Mouse (Mus musculus): Measurements from ENCODE around the gene U2af2. TPM values are rescaled to one million over a fixed set of nuclear protein-coding genes. Genes with fewer than 3 reads are reported as not detected.

U2af2 gene
- polyA plus RNA-seq, 2 experiments: 52.2 to 132 TPM

DNA sequence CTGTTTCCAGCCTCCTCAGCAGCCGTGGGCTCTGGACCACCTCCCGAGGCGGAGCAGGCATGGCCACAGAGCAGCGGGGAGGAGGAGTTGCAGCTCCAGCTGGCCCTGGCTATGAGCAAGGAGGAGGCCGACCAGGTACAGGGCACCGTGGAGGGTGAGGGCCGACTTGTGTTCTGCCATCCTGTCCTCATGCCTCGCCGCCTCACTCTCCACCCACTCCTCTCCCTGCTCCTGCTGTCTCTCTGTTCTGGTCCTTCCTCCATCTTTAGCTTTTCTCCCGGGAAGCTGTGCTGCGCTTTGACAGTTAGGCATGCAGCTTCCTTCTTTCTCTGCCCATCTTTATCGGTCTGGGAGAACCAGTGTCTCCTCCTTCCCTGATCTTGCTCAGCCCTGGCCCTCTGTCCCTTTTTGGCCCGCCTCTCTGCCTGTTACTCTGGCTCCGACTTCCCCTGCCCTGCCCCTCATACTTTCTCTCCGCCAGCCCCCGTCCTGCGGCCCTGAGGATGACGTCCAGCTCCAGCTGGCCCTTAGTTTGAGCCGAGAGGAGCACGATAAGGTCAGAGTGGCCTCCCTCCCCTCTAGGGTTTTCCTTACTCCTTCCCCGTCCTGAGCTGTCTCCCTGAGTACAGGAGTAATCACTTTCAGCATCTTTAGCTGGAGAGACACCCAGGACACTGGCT, 31.0 kb downstream of the U2af2 start:
- H3K4me2 ChIP-seq (ENCODE audit: low read depth): no peak overlapping the region
- peaks cover 82% of the 10 kb centered on the region for H3K36me3 ChIP-seq (replicated peaks; ENCODE audit: control insufficient read depth, insufficient read depth, low read depth)
- H3K4me1 ChIP-seq (replicated peaks; ENCODE audit: control insufficient read depth in 2 of 2, insufficient read depth in 2 of 2, low read length in 1 of 2): peaks cover 0 to 2% of the 10 kb centered on the region in 2 experiments; a peak in 2 of 4 replicates
- DNase-seq (ENCODE audit: low read depth in 3 of 3, low spot score in 3 of 3): no peak
- no peaks in the 10 kb centered on the region for H3K9me3 ChIP-seq (ENCODE audit: control insufficient read depth, low read length)
- H3K9ac ChIP-seq (replicated peaks): no peak overlapping the region
- WGBS (ENCODE audit: insufficient replicate concordance): 83% methylated on average over 21 of the region's 21 CpGs
- H3K4me3 ChIP-seq (ENCODE audit: insufficient read depth in 1 of 2, low read depth in 2 of 2, low read length in 2 of 2): no peak overlapping the region
- H3K27me3 ChIP-seq (ENCODE audit: control insufficient read depth, insufficient read depth, low read length): no peaks in the 10 kb centered on the region
- ATAC-seq (ENCODE audit: insufficient read depth): no peak
- no peak overlapping the region for H3K27ac ChIP-seq
- TF ChIP-seq EP300 (IDR thresholded peaks at IDR 0.05; ENCODE audit: low read depth) (no peak), CTCF (IDR thresholded peaks at IDR 0.05; ENCODE audit: low read depth) (no peak)

DNA sequence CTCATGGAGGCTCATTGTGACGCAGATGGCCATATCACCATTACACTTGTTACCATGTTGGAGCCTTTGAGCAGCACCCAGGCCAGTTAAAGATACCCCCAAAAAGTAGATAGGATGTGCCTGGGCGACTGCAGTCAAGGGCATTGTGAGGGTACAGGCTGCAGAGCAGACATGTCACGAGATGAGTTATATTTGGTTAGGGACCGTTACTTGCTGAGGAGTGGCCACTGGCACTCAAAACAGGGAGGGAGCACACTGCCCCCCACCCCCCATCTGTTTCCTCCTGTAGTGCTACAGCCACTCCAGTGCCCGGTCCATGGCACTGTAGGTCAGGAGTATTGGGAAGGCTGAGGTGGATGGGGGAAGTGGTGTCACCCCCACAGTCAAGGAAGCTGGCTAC, 36.8 kb downstream of the U2af2 start:
- Histone ChIP-seq H3K9me3 (ENCODE audit: control insufficient read depth, low read length) (no peaks in the 10 kb centered on the region), H3K4me2 (ENCODE audit: low read depth) (no peak overlapping the region), H3K36me3 (replicated peaks; ENCODE audit: control insufficient read depth, insufficient read depth, low read depth) (peaks cover 46% of the 10 kb centered on the region), H3K27me3 (ENCODE audit: control insufficient read depth, insufficient read depth, low read length) (no peaks in the 10 kb centered on the region), H3K27ac (no peak overlapping the region), H3K4me3 (ENCODE audit: insufficient read depth in 1 of 2, low read depth in 2 of 2, low read length in 2 of 2) (no peak overlapping the region), H3K4me1 (replicated peaks; ENCODE audit: control insufficient read depth in 2 of 2, insufficient read depth in 2 of 2, low read length in 1 of 2) (no peaks in the 10 kb centered on the region), H3K9ac (replicated peaks) (no peak overlapping the region)
- no peak for DNase-seq (ENCODE audit: low read depth in 3 of 3, low spot score in 3 of 3)
- no peak for ATAC-seq (ENCODE audit: insufficient read depth)
- TF ChIP-seq EP300 (IDR thresholded peaks at IDR 0.05; ENCODE audit: low read depth) (no peak), CTCF (IDR thresholded peaks at IDR 0.05; ENCODE audit: low read depth) (no peak)
- 72% methylated on average over 5 of the region's 5 CpGs for WGBS (ENCODE audit: insufficient replicate concordance)

DNA sequence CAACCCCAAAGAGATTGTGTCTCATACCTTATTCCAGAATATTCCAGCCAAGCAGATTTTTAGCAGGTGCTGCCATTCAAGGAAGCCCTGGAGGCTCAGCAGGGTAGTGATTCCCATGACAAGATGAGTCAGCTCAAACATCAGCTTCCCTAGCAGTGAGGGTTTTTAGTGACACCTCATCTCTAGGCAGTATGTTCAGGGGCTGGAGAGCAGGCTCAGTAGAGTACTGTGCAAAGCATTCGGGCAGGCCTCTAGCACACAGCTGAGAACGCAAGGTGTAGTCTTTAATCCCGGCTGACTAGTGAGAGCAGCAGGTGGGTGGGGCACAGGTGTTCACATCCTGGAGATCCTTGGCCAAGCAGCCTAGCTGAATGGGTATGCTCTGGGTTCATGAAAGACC, 37.9 kb downstream of the U2af2 start:
- ATAC-seq (ENCODE audit: insufficient read depth) (no peak), DNase-seq (ENCODE audit: low read depth in 3 of 3, low spot score in 3 of 3) (no peak)
- 72% methylated on average over 3 of the region's 3 CpGs for WGBS (ENCODE audit: insufficient replicate concordance)
- H3K27ac ChIP-seq: no peak overlapping the region
- H3K9ac ChIP-seq (replicated peaks): no peak overlapping the region
- H3K4me1 ChIP-seq (replicated peaks; ENCODE audit: control insufficient read depth in 2 of 2, insufficient read depth in 2 of 2, low read length in 1 of 2): no peaks in the 10 kb centered on the region
- H3K9me3 ChIP-seq (ENCODE audit: control insufficient read depth, low read length): no peaks in the 10 kb centered on the region
- 0 out of 2 replicates have a peak, but pooled peaks have one; percentile 5 for TF ChIP-seq CTCF (IDR thresholded peaks at IDR 0.05; ENCODE audit: low read depth)
- no peak for TF ChIP-seq EP300 (IDR thresholded peaks at IDR 0.05; ENCODE audit: low read depth)
- no peaks in the 10 kb centered on the region for H3K27me3 ChIP-seq (ENCODE audit: control insufficient read depth, insufficient read depth, low read length)
- no peak overlapping the region for H3K4me2 ChIP-seq (ENCODE audit: low read depth)
- H3K4me3 ChIP-seq (ENCODE audit: insufficient read depth in 1 of 2, low read depth in 2 of 2, low read length in 2 of 2): no peak overlapping the region
- peaks cover 36% of the 10 kb centered on the region for H3K36me3 ChIP-seq (replicated peaks; ENCODE audit: control insufficient read depth, insufficient read depth, low read depth)

DNA sequence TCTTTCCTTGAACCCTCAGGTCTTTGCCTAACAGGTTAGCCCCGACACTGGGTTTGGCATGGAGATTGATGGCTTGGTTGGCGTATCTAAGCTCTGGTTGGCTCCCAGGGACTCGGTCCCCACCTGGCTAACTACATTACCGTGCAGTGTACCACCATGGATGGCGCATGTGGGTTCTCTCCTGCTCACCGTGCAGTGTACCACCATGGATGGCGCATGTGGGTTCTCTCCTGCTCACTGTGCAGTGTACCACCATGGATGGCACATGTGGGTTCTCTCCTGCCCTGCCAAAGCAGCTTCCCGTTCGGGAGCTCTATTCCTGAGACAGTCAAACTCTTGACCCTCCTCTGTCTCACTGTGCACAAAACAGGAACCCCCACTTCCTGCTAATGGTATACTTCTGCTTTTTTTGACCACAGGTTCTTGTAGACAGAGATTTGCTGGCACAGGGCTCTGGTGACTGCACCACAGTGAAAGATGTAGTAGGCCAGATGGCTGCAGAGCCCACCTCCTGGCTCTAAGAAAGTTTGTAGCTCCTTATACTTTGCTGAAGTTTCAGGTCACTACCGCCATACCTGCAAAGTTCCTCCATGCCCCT, 39.2 kb downstream of the U2af2 start:
- H3K27ac ChIP-seq: no peak overlapping the region
- no peak overlapping the region for H3K4me3 ChIP-seq (ENCODE audit: insufficient read depth in 1 of 2, low read depth in 2 of 2, low read length in 2 of 2)
- H3K9ac ChIP-seq (replicated peaks): no peak overlapping the region
- no peaks in the 10 kb centered on the region for H3K27me3 ChIP-seq (ENCODE audit: control insufficient read depth, insufficient read depth, low read length)
- H3K4me2 ChIP-seq (ENCODE audit: low read depth): no peak overlapping the region
- DNase-seq (ENCODE audit: low read depth in 3 of 3, low spot score in 3 of 3) (no peak), ATAC-seq (ENCODE audit: insufficient read depth) (peak; percentile 22; the same call in 1 of the 2 replicates)
- H3K4me1 ChIP-seq (replicated peaks; ENCODE audit: control insufficient read depth in 2 of 2, insufficient read depth in 2 of 2, low read length in 1 of 2): no peaks in the 10 kb centered on the region
- TF ChIP-seq CTCF (IDR thresholded peaks at IDR 0.05; ENCODE audit: low read depth) (no peak), EP300 (IDR thresholded peaks at IDR 0.05; ENCODE audit: low read depth) (no peak)
- peaks cover 22% of the 10 kb centered on the region for H3K36me3 ChIP-seq (replicated peaks; ENCODE audit: control insufficient read depth, insufficient read depth, low read depth)
- no peaks in the 10 kb centered on the region for H3K9me3 ChIP-seq (ENCODE audit: control insufficient read depth, low read length)
- 35% methylated on average over 10 of the region's 10 CpGs for WGBS (ENCODE audit: insufficient replicate concordance)

DNA sequence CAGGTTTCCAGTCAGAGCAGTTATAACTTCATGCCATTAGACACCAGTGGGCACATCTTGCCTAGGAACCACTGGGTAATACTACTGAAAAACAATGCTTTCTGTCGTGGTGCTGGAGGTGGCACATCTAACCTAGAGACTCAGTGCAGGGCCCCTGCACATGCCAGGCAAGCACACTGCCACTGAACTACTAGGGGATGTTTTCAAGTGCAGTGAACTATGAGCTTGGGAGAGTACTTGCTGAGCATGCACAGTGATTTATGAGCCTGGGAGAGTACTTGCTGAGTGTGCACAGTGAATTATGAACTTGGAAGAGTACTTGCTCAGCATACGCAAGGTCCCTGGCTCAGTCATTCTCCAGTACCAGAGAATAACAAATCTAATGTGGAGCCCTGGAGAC, 40.6 kb downstream of the U2af2 start:
- Histone ChIP-seq H3K9me3 (ENCODE audit: control insufficient read depth, low read length) (no peaks in the 10 kb centered on the region), H3K36me3 (replicated peaks; ENCODE audit: control insufficient read depth, insufficient read depth, low read depth) (peaks cover 12% of the 10 kb centered on the region), H3K4me3 (ENCODE audit: insufficient read depth in 1 of 2, low read depth in 2 of 2, low read length in 2 of 2) (no peak overlapping the region), H3K4me2 (ENCODE audit: low read depth) (no peak overlapping the region), H3K27me3 (ENCODE audit: control insufficient read depth, insufficient read depth, low read length) (no peaks in the 10 kb centered on the region), H3K9ac (replicated peaks) (no peak overlapping the region), H3K27ac (no peak overlapping the region), H3K4me1 (replicated peaks; ENCODE audit: control insufficient read depth in 2 of 2, insufficient read depth in 2 of 2, low read length in 1 of 2) (no peaks in the 10 kb centered on the region)
- no peak for ATAC-seq (ENCODE audit: insufficient read depth)
- DNase-seq (ENCODE audit: low read depth in 3 of 3, low spot score in 3 of 3): no peak
- WGBS (ENCODE audit: insufficient replicate concordance): 65% methylated on average over 2 of the region's 2 CpGs
- TF ChIP-seq EP300 (IDR thresholded peaks at IDR 0.05; ENCODE audit: low read depth): no peak
- TF ChIP-seq CTCF (IDR thresholded peaks at IDR 0.05; ENCODE audit: low read depth): no peak

Measured in liver, embryonic 14.5 days (tissue).